Mouse (Mus musculus) myocyte (in vitro differentiated cells): ENCODE data around the gene Stk33. TPM values are rescaled to one million over a fixed set of nuclear protein-coding genes. Genes with fewer than 3 reads are reported as not detected.

Source experiments
- H3K27me3 ChIP-seq: one replicate; pipeline ENCODE4 v1.6.1; 2011; ENCODE audit not compliant: control insufficient read depth, insufficient read depth, insufficient read length
- H3K36me3 ChIP-seq: one replicate; pipeline ENCODE4 v1.6.1; 2011; ENCODE audit not compliant: control insufficient read depth, insufficient read depth
- H3K4me2 ChIP-seq: one replicate; pipeline ENCODE4 v1.6.1; 2011; ENCODE audit warnings: low read depth, control low read depth
- H3K4me3 ChIP-seq: one replicate; pipeline ENCODE4 v1.5.1; 2011; ENCODE audit warnings: mild to moderate bottlenecking, control low read depth, moderate library complexity
- H3K79me2 ChIP-seq: one replicate; pipeline ENCODE4 v1.6.1; 2011; ENCODE audit not compliant: control insufficient read depth, insufficient read depth
- H3ac ChIP-seq: one replicate; pipeline ENCODE4 v1.6.1; 2011; ENCODE audit not compliant: control insufficient read depth, insufficient read length
- CEBPB ChIP-seq: IDR thresholded peaks from 2 replicates; pipeline ENCODE4 v1.6.1; 2011; ENCODE audit warnings: mild to moderate bottlenecking, moderate library complexity; ENCODE audit not compliant: poor library complexity, insufficient read depth, severe bottlenecking
- E2F4 ChIP-seq: IDR thresholded peaks from one replicate; pipeline ENCODE4 v1.6.1; 2011; ENCODE audit warnings: mild to moderate bottlenecking, control low read depth, moderate library complexity; ENCODE audit not compliant: insufficient read depth
- MAX ChIP-seq: IDR thresholded peaks from one replicate; pipeline ENCODE4 v1.6.1; 2011; ENCODE audit warnings: low read depth, mild to moderate bottlenecking, control low read depth
- MYOD1 ChIP-seq, 3 experiments: IDR thresholded peaks; one replicate each; pipeline ENCODE4 v1.6.1; 2011; ENCODE audit warnings: control low read depth in 2 of 3, low read depth in 2 of 3, mild to moderate bottlenecking in 2 of 3, moderate library complexity in 1 of 3; ENCODE audit not compliant: insufficient read length in 2 of 3, control insufficient read depth in 1 of 3
- MYOG ChIP-seq, 3 experiments: IDR thresholded peaks; one replicate each; pipeline ENCODE4 v1.6.1; 2011; ENCODE audit warnings: control low read depth in 2 of 3, low read depth in 2 of 3, mild to moderate bottlenecking in 2 of 3; ENCODE audit not compliant: insufficient read length in 2 of 3, control insufficient read depth in 1 of 3, insufficient read depth in 1 of 3
- POLR2A ChIP-seq: IDR thresholded peaks from one replicate; pipeline ENCODE4 v1.6.1; 2011; ENCODE audit warnings: low read depth, mild to moderate bottlenecking, control low read depth, moderate library complexity; ENCODE audit not compliant: insufficient read length
- POLR2AphosphoS2 ChIP-seq: IDR thresholded peaks from one replicate; pipeline ENCODE4 v1.6.1; 2011; ENCODE audit warnings: low read depth, control low read depth; ENCODE audit not compliant: insufficient read length
- REST ChIP-seq: IDR thresholded peaks from one replicate; pipeline ENCODE4 v1.6.1; 2011; ENCODE audit warnings: mild to moderate bottlenecking, control low read depth, moderate library complexity; ENCODE audit not compliant: insufficient read depth, insufficient read length
- SRF ChIP-seq: IDR thresholded peaks from one replicate; pipeline ENCODE4 v1.6.1; 2011; ENCODE audit warnings: low read depth; ENCODE audit not compliant: control insufficient read depth, insufficient read length
- TCF12 ChIP-seq: IDR thresholded peaks from one replicate; pipeline ENCODE4 v1.6.1; 2011; ENCODE audit warnings: mild to moderate bottlenecking, control low read depth; ENCODE audit not compliant: poor library complexity, insufficient read depth, severe bottlenecking
- TCF3 ChIP-seq: IDR thresholded peaks from one replicate; pipeline ENCODE4 v1.6.1; 2011; ENCODE audit warnings: low read depth, control low read depth; ENCODE audit not compliant: insufficient read length
- USF1 ChIP-seq: IDR thresholded peaks from one replicate; pipeline ENCODE4 v1.6.1; 2011; ENCODE audit warnings: low read depth, mild to moderate bottlenecking, control low read depth, moderate library complexity
- polyA plus RNA-seq: library from polyadenylated mRNA; unstranded; fragments of >200 nt; fragmentation: generic; extraction: Trizol; gene quantifications from one replicate; pipeline ENCODE4 v1.2.1, GENCODE M21; 2012; ENCODE audit warnings: missing spikeins

Stk33 gene
- polyA plus RNA-seq, 1 experiment: 0.04 TPM

GRCm38 (mm10) chr7:109326813-109327212 lies 112.1 kb downstream of the Stk33 start:
- no peaks in the 10 kb centered on the region for H3K36me3 ChIP-seq
- no peak overlapping the region for H3ac ChIP-seq
- TF ChIP-seq POLR2A (no peak), E2F4 (no peak), REST (no peak), TCF12 (no peak), TCF3 (no peak), MYOG (IDR thresholded peaks at IDR 0.05; ENCODE audit: control insufficient read depth in 1 of 3, insufficient read depth in 1 of 3, insufficient read length in 2 of 3, low read depth in 2 of 3) (no peak), MAX (no peak), USF1 (no peak), POLR2AphosphoS2 (no peak), CEBPB (no peak), MYOD1 (IDR thresholded peaks at IDR 0.05; ENCODE audit: control insufficient read depth in 1 of 3, insufficient read length in 2 of 3, low read depth in 2 of 3) (no peak), SRF (no peak)
- no peaks in the 10 kb centered on the region for H3K79me2 ChIP-seq
- H3K27me3 ChIP-seq: no peaks in the 10 kb centered on the region
- no peak overlapping the region for H3K4me3 ChIP-seq
- no peak overlapping the region for H3K4me2 ChIP-seq

- no peak overlapping the region for H3K4me2 ChIP-seq
- H3K36me3 ChIP-seq: no peaks in the 10 kb centered on the region
- no peaks in the 10 kb centered on the region for H3K27me3 ChIP-seq
- H3K79me2 ChIP-seq: no peaks in the 10 kb centered on the region
- no peak for TF ChIP-seq CEBPB
- no peak for TF ChIP-seq E2F4
- no peak for TF ChIP-seq USF1
- TF ChIP-seq MYOG (IDR thresholded peaks at IDR 0.05; ENCODE audit: control insufficient read depth in 1 of 3, insufficient read depth in 1 of 3, insufficient read length in 2 of 3, low read depth in 2 of 3): no peak
- TF ChIP-seq TCF12: no peak
- TF ChIP-seq POLR2AphosphoS2: no peak
- TF ChIP-seq SRF: no peak
- TF ChIP-seq POLR2A: no peak
- TF ChIP-seq TCF3: no peak
- H3K4me3 ChIP-seq: no peak overlapping the region
- no peak overlapping the region for H3ac ChIP-seq
Measured at GRCm38 (mm10) chr7:109325731-109326130, 113.2 kb downstream of the Stk33 start.

GRCm38 (mm10) chr7:109325169-109325568 lies 113.7 kb downstream of the Stk33 start:
- no peak overlapping the region for H3ac ChIP-seq
- H3K79me2 ChIP-seq: no peaks in the 10 kb centered on the region
- no peaks in the 10 kb centered on the region for H3K36me3 ChIP-seq
- no peak for TF ChIP-seq TCF3
- TF ChIP-seq TCF12: no peak
- TF ChIP-seq SRF: no peak
- TF ChIP-seq USF1: no peak
- no peak for TF ChIP-seq POLR2A
- no peak for TF ChIP-seq MYOG (IDR thresholded peaks at IDR 0.05; ENCODE audit: control insufficient read depth in 1 of 3, insufficient read depth in 1 of 3, insufficient read length in 2 of 3, low read depth in 2 of 3)
- no peak for TF ChIP-seq POLR2AphosphoS2
- H3K4me2 ChIP-seq: no peak overlapping the region
- no peaks in the 10 kb centered on the region for H3K27me3 ChIP-seq
- no peak overlapping the region for H3K4me3 ChIP-seq

- Histone ChIP-seq H3ac (no peak overlapping the region), H3K36me3 (no peaks in the 10 kb centered on the region), H3K4me2 (no peak overlapping the region), H3K79me2 (no peaks in the 10 kb centered on the region), H3K4me3 (no peak overlapping the region), H3K27me3 (no peaks in the 10 kb centered on the region)
- no peak for TF ChIP-seq MAX
- no peak for TF ChIP-seq POLR2AphosphoS2
- TF ChIP-seq E2F4: no peak
- no peak for TF ChIP-seq TCF12
- no peak for TF ChIP-seq TCF3
- no peak for TF ChIP-seq MYOD1 (IDR thresholded peaks at IDR 0.05; ENCODE audit: control insufficient read depth in 1 of 3, insufficient read length in 2 of 3, low read depth in 2 of 3)
- TF ChIP-seq SRF: no peak
- no peak for TF ChIP-seq REST
- TF ChIP-seq USF1: no peak
- no peak for TF ChIP-seq CEBPB
- no peak for TF ChIP-seq MYOG (IDR thresholded peaks at IDR 0.05; ENCODE audit: control insufficient read depth in 1 of 3, insufficient read depth in 1 of 3, insufficient read length in 2 of 3, low read depth in 2 of 3)
- no peak for TF ChIP-seq POLR2A
Measured at GRCm38 (mm10) chr7:109309506-109309905, 129.4 kb downstream of the Stk33 start.

- Histone ChIP-seq H3K4me2 (no peak overlapping the region), H3K4me3 (no peak overlapping the region), H3K27me3 (no peaks in the 10 kb centered on the region), H3K79me2 (no peaks in the 10 kb centered on the region), H3ac (no peak overlapping the region), H3K36me3 (no peaks in the 10 kb centered on the region)
- TF ChIP-seq E2F4 (no peak), MAX (no peak), MYOD1 (IDR thresholded peaks at IDR 0.05; ENCODE audit: control insufficient read depth in 1 of 3, insufficient read length in 2 of 3, low read depth in 2 of 3) (no peak)
Measured at GRCm38 (mm10) chr7:109295807-109296206, 143.1 kb downstream of the Stk33 start.
